Mouse (Mus musculus): ENCODE data around the gene Usp4. TPM values are rescaled to one million over a fixed set of nuclear protein-coding genes. Genes with fewer than 3 reads are reported as not detected.
A peak's percentile ranks its signal among the peaks of the same experiment; 100 is the strongest.

Usp4 gene
- polyA plus RNA-seq, 1 experiment from 2014 or later = 123 TPM

GRCm38 (mm10) chr9:108324784-108325183, 22.9 kb upstream of the Usp4 start:
- no peak overlapping the region for H3K9ac ChIP-seq
- H3K36me3 ChIP-seq = peaks cover 30% of the 10 kb centered on the region
- 91% methylated on average over 1 of the region's 1 CpGs for WGBS
- no peaks in the 10 kb centered on the region for H3K27me3 ChIP-seq
- H3K4me3 ChIP-seq = no peak overlapping the region
- H3K27ac ChIP-seq (replicated peaks) = no peak overlapping the region
- ATAC-seq (ENCODE audit: low FRiP score, low read depth) = no peak
- no peaks in the 10 kb centered on the region for H3K4me1 ChIP-seq (replicated peaks)
- H3K4me2 ChIP-seq = no peak overlapping the region
- H3K9me3 ChIP-seq = no peaks in the 10 kb centered on the region

- WGBS = 95% methylated on average over 2 of the region's 2 CpGs
- H3K36me3 ChIP-seq = peaks cover 35% of the 10 kb centered on the region
- H3K4me3 ChIP-seq = no peak overlapping the region
These were observed 21.8 kb upstream of the Usp4 start for GRCm38 (mm10) chr9:108325811-108326210.

DNA sequence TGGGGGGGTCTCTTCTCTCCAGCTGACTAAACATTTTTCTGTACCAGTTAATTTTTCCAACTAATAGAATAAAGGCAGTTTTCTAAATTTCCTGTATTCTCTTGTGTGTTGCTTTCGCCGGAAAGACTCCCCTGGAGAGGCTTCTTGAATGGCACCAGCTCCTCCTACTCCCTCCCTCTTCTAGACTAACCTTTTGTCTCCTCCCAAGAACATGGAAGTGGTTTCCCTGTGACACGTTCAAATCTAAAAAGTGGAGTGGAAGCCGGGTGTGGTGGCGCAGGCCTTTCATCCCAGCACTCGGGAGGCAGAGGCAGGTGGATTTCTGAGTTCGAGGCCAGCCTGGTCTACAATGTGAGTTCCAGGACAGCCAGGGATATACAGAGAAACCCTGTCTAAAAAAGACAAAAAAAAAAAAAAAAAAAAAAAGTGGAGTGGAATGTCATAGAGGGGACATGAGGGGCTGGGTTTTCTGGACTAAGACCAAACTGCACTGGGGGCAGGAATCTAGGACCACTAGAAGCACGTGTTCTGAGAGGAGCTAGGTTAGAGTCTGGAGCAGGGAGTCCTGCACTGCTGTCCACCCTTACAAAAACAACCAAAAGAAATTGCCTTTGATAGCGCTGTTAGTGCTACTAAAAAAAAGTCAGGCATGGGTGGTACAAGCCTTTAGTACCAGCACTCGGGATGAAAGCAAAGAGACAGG, 9.7 kb upstream of the Usp4 start:
- H3K9ac ChIP-seq = no peak overlapping the region
- H3K27ac ChIP-seq (replicated peaks) = peak overlapping the region; percentile 93
- no peaks in the 10 kb centered on the region for H3K9me3 ChIP-seq
- ATAC-seq (ENCODE audit: low FRiP score, low read depth) = no peak
- H3K4me2 ChIP-seq = no peak overlapping the region
- H3K4me1 ChIP-seq (replicated peaks) = peaks cover 21% of the 10 kb centered on the region
- H3K4me3 ChIP-seq = no peak overlapping the region
- 69% methylated on average over 10 of the region's 10 CpGs for WGBS
- H3K36me3 ChIP-seq = peaks cover 32% of the 10 kb centered on the region
- no peaks in the 10 kb centered on the region for H3K27me3 ChIP-seq

More at GRCm38 (mm10) chr9:108325811-108326210, 21.8 kb upstream of the Usp4 start:
- H3K27ac ChIP-seq (replicated peaks) = no peak overlapping the region
- H3K9me3 ChIP-seq = no peaks in the 10 kb centered on the region
- H3K9ac ChIP-seq = no peak overlapping the region
- no peaks in the 10 kb centered on the region for H3K4me1 ChIP-seq (replicated peaks)
- no peak overlapping the region for H3K4me2 ChIP-seq
- no peaks in the 10 kb centered on the region for H3K27me3 ChIP-seq
- no peak for ATAC-seq (ENCODE audit: low FRiP score, low read depth)

- Histone ChIP-seq H3K36me3 (peaks cover 29% of the 10 kb centered on the region), H3K9ac (peak overlapping the region; percentile 83; the same call in 1 of the 2 replicates), H3K27me3 (no peaks in the 10 kb centered on the region), H3K4me3 (peak overlapping the region; percentile 73), H3K9me3 (no peaks in the 10 kb centered on the region), H3K4me2 (peak overlapping the region; percentile 76), H3K4me1 (replicated peaks) (peaks cover 21% of the 10 kb centered on the region), H3K27ac (replicated peaks) (peak overlapping the region; percentile 93)
- ATAC-seq (ENCODE audit: low FRiP score, low read depth) = no peak
- WGBS = 19% methylated on average over 6 of the region's 6 CpGs
These were observed 9.1 kb upstream of the Usp4 start for GRCm38 (mm10) chr9:108338551-108338885.

DNA sequence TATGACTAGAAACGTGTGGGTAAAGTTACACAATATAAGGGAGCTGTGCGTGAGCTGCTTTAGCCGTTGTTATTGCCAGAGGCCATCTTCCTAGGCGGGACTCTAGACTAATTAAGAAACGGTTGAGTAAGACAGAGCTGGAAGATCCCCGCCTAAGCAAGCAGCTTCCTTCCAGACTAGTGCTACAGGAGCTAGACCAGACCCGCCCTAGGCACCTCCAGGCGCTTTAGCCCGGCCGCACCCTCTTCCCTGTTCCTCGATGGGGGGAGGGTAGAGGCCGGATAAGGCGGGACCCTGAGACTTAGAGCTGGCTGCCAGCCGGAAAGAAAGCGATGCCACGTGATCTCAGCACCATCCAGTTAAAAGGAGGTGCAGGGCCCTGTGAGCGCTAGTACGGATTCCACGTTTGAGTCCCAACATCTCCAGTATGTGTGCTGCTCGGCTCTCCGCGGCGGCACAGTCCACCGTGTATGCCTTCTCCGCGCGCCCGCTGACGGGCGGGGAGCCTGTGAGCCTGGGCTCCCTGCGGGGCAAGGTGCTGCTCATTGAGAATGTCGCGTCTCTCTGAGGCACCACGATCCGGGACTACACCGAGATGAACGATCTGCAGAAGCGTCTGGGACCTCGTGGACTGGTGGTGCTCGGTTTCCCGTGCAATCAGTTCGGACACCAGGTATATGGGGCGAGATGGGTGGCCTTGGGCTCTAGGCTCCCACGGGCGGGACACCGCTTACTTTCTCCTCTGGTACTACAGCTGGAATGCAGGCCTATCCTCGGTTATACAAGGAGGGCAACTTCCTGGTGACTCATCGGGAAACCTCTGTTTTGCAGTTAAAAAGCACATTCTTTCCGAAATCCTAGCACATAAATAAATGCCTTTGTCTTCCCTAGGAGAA, 8.5 kb upstream of the Usp4 start, which contains the start of gene Gpx1:
Gpx1 (plus strand) TSS at position 18 of the 896 bp plus-strand sequence.
- Histone ChIP-seq H3K9me3 (no peaks in the 10 kb centered on the region), H3K27me3 (no peaks in the 10 kb centered on the region), H3K9ac (peak within 1 kb of the TSS; percentile 83), H3K4me2 (peak within 1 kb of the TSS; percentile 76), H3K4me3 (peak within 1 kb of the TSS; percentile 73), H3K4me1 (replicated peaks) (peaks cover 21% of the 10 kb centered on the region), H3K27ac (replicated peaks) (peak within 1 kb of the TSS; percentile 93), H3K36me3 (peaks cover 23% of the 10 kb centered on the region)
- ATAC-seq (ENCODE audit: low FRiP score, low read depth) = peak; percentile 98
- under 1% methylated on average over 49 of the region's 49 CpGs for WGBS

DNA sequence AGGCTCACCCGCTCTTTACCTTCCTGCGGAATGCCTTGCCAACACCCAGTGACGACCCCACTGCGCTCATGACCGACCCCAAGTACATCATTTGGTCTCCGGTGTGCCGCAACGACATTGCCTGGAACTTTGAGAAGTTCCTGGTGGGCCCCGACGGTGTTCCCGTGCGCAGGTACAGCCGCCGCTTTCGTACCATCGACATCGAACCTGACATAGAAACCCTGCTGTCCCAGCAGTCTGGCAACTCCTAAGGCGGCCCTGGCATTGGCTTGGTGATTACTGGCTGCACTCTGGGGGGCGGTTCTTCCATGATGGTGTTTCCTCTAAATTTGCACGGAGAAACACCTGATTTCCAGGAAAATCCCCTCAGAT, 7.8 kb upstream of the Usp4 start:
- 15% methylated on average over 20 of the region's 20 CpGs for WGBS

DNA sequence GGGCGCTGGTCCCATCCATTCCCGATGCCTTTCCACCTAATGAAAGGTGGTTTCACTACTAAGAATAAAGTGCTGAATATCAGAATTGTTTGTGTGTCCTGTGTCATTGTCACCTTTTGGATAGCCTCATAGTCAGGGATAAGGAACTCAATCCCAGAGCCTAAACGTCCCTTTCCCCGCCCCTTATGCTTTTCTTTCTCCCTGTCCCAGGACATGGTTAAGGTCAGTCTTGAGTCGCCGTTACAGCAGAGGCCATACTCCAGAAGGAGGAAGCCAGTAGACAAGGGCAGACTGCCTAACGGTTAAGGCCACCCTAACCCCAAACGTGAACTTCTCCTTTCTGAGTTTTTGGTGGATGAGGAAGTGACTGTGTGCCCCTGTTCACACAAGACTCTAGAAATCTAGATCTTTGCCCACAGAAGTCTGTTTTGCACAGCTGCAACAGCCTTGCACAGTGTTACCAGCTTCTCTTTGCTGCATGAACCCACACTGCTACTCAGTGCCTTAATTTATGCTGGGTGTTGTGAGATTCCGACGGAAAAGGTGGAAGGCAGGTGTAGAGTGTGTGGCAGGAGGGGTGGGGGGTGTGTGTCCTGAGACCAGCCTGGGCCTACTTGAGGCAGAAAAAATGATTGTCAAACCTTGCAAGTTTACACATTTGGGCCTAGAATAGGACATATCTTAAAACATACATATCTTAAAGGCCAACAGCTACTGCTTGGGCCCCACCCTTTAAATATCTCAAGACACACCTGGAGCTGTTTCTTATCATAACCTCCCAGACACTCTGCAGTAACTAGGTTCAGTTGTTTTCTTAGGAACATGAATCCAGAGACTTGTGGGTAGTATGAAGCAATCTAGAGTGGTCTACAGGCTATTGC, 7.2 kb upstream of the Usp4 start:
- peak overlapping the region; percentile 73 for H3K4me3 ChIP-seq
- H3K4me2 ChIP-seq = peak overlapping the region; percentile 76
- H3K36me3 ChIP-seq = peaks cover 9% of the 10 kb centered on the region
- no peak for ATAC-seq (ENCODE audit: low FRiP score, low read depth)
- H3K27me3 ChIP-seq = no peaks in the 10 kb centered on the region
- H3K9ac ChIP-seq = peak overlapping the region; percentile 83
- no peaks in the 10 kb centered on the region for H3K9me3 ChIP-seq
- 70% methylated on average over 10 of the region's 10 CpGs for WGBS
- no peak overlapping the region for H3K27ac ChIP-seq (replicated peaks)
- peaks cover 21% of the 10 kb centered on the region for H3K4me1 ChIP-seq (replicated peaks)

More for the DNA sequence above, 7.8 kb upstream of the Usp4 start:
- peaks cover 21% of the 10 kb centered on the region for H3K4me1 ChIP-seq (replicated peaks)
- H3K27me3 ChIP-seq = no peaks in the 10 kb centered on the region
- ATAC-seq (ENCODE audit: low FRiP score, low read depth) = no peak
- peaks cover 16% of the 10 kb centered on the region for H3K36me3 ChIP-seq
- peak overlapping the region; percentile 83 for H3K9ac ChIP-seq
- peak overlapping the region; percentile 76 for H3K4me2 ChIP-seq
- peak overlapping the region; percentile 93 for H3K27ac ChIP-seq (replicated peaks)
- no peaks in the 10 kb centered on the region for H3K9me3 ChIP-seq
- peak overlapping the region; percentile 73 for H3K4me3 ChIP-seq

DNA sequence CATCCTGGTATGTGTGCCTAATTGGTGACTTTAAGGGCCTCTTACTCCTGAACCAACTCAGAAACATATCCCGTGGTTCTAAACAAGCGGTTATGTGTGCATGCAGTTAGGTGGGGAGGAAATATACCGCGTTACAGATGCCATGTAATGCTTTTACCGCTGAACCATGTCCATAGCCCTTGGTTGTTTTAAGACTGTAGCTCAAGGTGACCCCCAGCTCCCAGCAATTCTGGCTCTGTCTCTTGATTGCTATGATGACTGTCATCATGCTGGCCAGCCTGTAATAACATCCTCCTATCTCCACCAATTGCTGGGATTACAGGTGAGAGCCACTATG, 6.5 kb upstream of the Usp4 start:
- no peak overlapping the region for H3K9ac ChIP-seq
- no peak overlapping the region for H3K4me3 ChIP-seq
- H3K36me3 ChIP-seq = 0 out of 2 replicates have a peak, but pooled peaks cover 6% of the 10 kb centered on the region
- WGBS = 91% methylated on average over 5 of the region's 5 CpGs
- 0 out of 2 replicates have a peak overlapping the region, but pooled peaks have one; percentile 76 for H3K4me2 ChIP-seq
- H3K9me3 ChIP-seq = no peaks in the 10 kb centered on the region
- ATAC-seq (ENCODE audit: low FRiP score, low read depth) = no peak
- H3K27me3 ChIP-seq = no peaks in the 10 kb centered on the region
- peaks cover 24% of the 10 kb centered on the region for H3K4me1 ChIP-seq (replicated peaks)
- H3K27ac ChIP-seq (replicated peaks) = no peak overlapping the region

DNA sequence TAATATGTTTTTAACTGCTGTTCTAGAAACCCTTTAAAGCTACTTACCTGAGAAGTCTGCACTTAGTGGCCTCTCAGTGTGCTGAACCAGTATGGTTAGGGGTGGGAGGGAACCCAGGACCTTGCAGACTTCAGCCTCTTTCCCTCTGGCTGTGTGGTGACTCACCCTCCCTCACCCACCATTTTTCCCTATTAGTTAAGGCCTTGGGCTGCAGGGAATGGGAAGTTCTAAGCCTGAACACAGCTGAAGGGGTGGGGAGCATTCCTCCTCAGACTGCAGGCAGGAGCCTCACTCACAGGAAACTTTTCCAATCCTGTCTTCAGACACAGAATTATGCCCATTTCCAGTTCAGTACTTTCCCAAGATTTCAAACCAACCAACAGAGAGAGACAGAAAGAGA, 5.9 kb upstream of the Usp4 start:
- Histone ChIP-seq H3K4me1 (replicated peaks) (peaks cover 28% of the 10 kb centered on the region), H3K9me3 (no peaks in the 10 kb centered on the region), H3K4me3 (no peak overlapping the region), H3K36me3 (0 out of 2 replicates have a peak, but pooled peaks cover 4% of the 10 kb centered on the region), H3K9ac (no peak overlapping the region), H3K27ac (replicated peaks) (no peak overlapping the region), H3K4me2 (no peak overlapping the region), H3K27me3 (no peaks in the 10 kb centered on the region)
- no peak for ATAC-seq (ENCODE audit: low FRiP score, low read depth)

DNA sequence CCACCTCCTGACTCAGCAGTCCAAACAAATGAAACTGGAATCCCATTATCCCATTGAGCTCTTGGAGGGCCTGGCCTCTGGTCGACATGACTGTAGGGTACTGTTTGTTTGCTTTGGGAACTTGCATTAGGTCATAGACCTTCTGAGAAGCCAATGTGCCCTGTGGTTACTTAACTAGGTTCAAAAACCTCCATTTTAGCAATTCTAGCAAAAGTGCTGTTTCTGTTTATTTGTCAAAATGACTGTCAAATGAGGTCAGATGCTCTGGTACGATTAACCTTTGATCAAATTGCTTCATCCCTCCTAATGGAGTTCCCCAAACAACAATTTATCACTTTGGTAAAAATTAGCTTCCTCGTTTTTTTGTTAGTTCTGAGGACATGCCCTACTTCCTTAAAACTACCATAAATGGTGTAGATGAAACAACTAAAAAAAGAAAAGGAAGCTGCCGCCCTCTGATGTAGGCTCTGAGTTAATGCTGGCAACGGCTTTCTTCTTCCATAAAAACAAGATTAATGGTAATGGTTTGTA, 5.3 kb upstream of the Usp4 start:
- ATAC-seq (ENCODE audit: low FRiP score, low read depth) = no peak
- H3K27ac ChIP-seq (replicated peaks) = no peak overlapping the region
- no peak overlapping the region for H3K9ac ChIP-seq
- no peak overlapping the region for H3K4me2 ChIP-seq
- peaks cover 32% of the 10 kb centered on the region for H3K4me1 ChIP-seq (replicated peaks)
- H3K27me3 ChIP-seq = no peaks in the 10 kb centered on the region
- 0 out of 2 replicates have a peak, but pooled peaks cover 4% of the 10 kb centered on the region for H3K36me3 ChIP-seq
- WGBS = 54% methylated on average over 5 of the region's 5 CpGs
- H3K9me3 ChIP-seq = no peaks in the 10 kb centered on the region
- no peak overlapping the region for H3K4me3 ChIP-seq

DNA sequence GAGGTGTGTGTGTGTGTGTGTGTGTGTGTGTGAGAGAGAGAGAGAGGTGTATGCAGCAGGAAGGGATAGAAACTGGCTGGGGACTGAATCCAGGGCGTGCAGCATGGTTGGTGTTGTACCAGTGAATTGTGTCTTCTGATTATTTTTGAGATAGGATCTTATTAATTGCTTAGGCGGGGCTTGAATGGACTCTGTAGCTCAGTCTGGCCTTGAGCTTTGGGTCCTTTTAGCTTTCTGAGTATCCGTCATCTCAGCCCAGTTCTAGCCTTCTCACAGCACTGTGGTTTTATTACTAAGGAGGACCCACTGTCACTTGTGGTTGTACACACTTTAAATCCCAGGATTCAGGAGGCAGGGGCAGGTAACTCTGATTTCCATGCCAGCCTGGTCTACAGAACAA, 4.3 kb upstream of the Usp4 start:
- WGBS = 82% methylated on average over 3 of the region's 3 CpGs
- ATAC-seq (ENCODE audit: low FRiP score, low read depth) = no peak
- no peaks in the 10 kb centered on the region for H3K9me3 ChIP-seq
- H3K36me3 ChIP-seq = no peaks in the 10 kb centered on the region
- no peaks in the 10 kb centered on the region for H3K27me3 ChIP-seq
- no peak overlapping the region for H3K4me2 ChIP-seq
- no peak overlapping the region for H3K9ac ChIP-seq
- peaks cover 31% of the 10 kb centered on the region for H3K4me1 ChIP-seq (replicated peaks)
- no peak overlapping the region for H3K4me3 ChIP-seq
- H3K27ac ChIP-seq (replicated peaks) = no peak overlapping the region

Measured in hindbrain, embryonic 15.5 days (tissue).